Mouse (Mus musculus): ENCODE results near the gene Csnka2ip.

GRCm38 (mm10) chr16:64586825-64587224 is 15.4 kb downstream of the Csnka2ip start:
- TF ChIP-seq ZNF384 (IDR thresholded peaks at IDR 0.05; ENCODE audit: low read depth, low read length): no peak
- no peak for TF ChIP-seq MAFK (IDR thresholded peaks at IDR 0.05; ENCODE audit: insufficient read depth, low read depth, low read length)
- TF ChIP-seq HCFC1 (IDR thresholded peaks at IDR 0.05; ENCODE audit: borderline replicate concordance, insufficient read depth, low read length): no peak

Data from ES-E14 (cell line).